Mouse (Mus musculus) heart, postnatal 0 days (tissue): ENCODE data around the gene 6430548M08Rik. TPM values are rescaled to one million over a fixed set of nuclear protein-coding genes. Genes with fewer than 3 reads are reported as not detected.

Experiments used
- ATAC-seq: fragments of 200-750 bp; cut with Nextera tagmentation; 2 replicates; pipeline ENCODE4 v1.8.0; 2017; ENCODE audit warnings: low read depth, moderate number of reproducible peaks, moderate library complexity; ENCODE audit not compliant: insufficient read depth
- DNase-seq: peaks from one replicate; pipeline ENCODE4 v3.0.0-alpha.2; 2016; ENCODE audit warnings: low spot score
- H3K27ac ChIP-seq: fragments of 300-500 bp; sonication (generic); 2 replicates; pipeline ENCODE4 v1.5.1; 2014; ENCODE audit warnings: low read depth, mild to moderate bottlenecking
- H3K27me3 ChIP-seq: fragments of 300-500 bp; sonication (generic); 2 replicates; pipeline ENCODE4 v1.6.1; 2014; ENCODE audit warnings: low read length, mixed read lengths; ENCODE audit not compliant: control insufficient read depth, insufficient read depth
- H3K36me3 ChIP-seq: fragments of 300-500 bp; sonication (generic); replicated peaks from 2 replicates; pipeline ENCODE4 v1.6.1; 2014; ENCODE audit warnings: low read length, mixed read lengths; ENCODE audit not compliant: control insufficient read depth, insufficient read depth
- H3K4me1 ChIP-seq: fragments of 300-500 bp; sonication (generic); 2 replicates; pipeline ENCODE4 v1.6.1; 2014; ENCODE audit warnings: antibody characterized with exemption; ENCODE audit not compliant: control insufficient read depth, insufficient read depth
- H3K4me2 ChIP-seq: fragments of 300-500 bp; sonication (generic); 2 replicates; pipeline ENCODE4 v1.6.1; 2014; ENCODE audit warnings: low read depth, mild to moderate bottlenecking, low read length, moderate library complexity
- H3K4me3 ChIP-seq: fragments of 300-500 bp; sonication (generic); 2 replicates; pipeline ENCODE4 v1.5.1; 2014; ENCODE audit warnings: low read depth, low read length
- H3K9ac ChIP-seq: fragments of 300-500 bp; sonication (generic); replicated peaks from 2 replicates; pipeline ENCODE4 v1.6.1; 2014; ENCODE audit warnings: low read depth, low read length, mixed read lengths
- H3K9me3 ChIP-seq: fragments of 300-500 bp; sonication (generic); replicated peaks from 2 replicates; pipeline ENCODE4 v1.6.1; 2016; ENCODE audit warnings: low read length; ENCODE audit not compliant: control insufficient read depth
- CTCF ChIP-seq: IDR thresholded peaks from 2 replicates; pipeline ENCODE4 v1.5.1; 2016; ENCODE audit warnings: antibody characterized with exemption, control low read depth, low read depth
- EP300 ChIP-seq: IDR thresholded peaks from 2 replicates; pipeline ENCODE4 v1.6.1; 2016; ENCODE audit warnings: antibody characterized with exemption, low read depth
- WGBS: fragments of 180-500 bp; shearing (Covaris S2); extraction: QIAGEN DNeasy Blood & Tissue Kit; methylation state at CpG from one replicate; pipeline ENCODE4 v1.1.7; 2014; 5-methylcytosine and 5-hydroxymethylcytosine counted together
- polyA plus RNA-seq: library from polyadenylated mRNA; unstranded; fragments of >200 nt; fragmentation: Nextera tagmentation; extraction: Ambion mirVana; gene quantifications from 2 replicates; pipeline ENCODE4 v1.2.1, GENCODE M21; 2015
- total RNA-seq: library from RNA; depleted of rRNA; stranded (reverse); fragments of >200 nt; gene quantifications from 2 replicates; pipeline ENCODE4 v1.2.3, GENCODE M21; 2014; ENCODE audit warnings: low replicate concordance

6430548M08Rik gene
- total and polyA plus RNA-seq, 2 experiments from 2014 or later: 8.4 to 14.5 TPM

- Histone ChIP-seq H3K4me2 (no peak overlapping the region), H3K27me3 (no peaks in the 10 kb centered on the region), H3K9me3 (no peaks in the 10 kb centered on the region), H3K9ac (no peak overlapping the region), H3K4me1 (peaks cover 48% of the 10 kb centered on the region), H3K36me3 (no peaks in the 10 kb centered on the region), H3K4me3 (no peak overlapping the region), H3K27ac (no peak overlapping the region)
- TF ChIP-seq CTCF (no peak), EP300 (no peak)
- WGBS: 60% methylated on average over 7 of the region's 7 CpGs
- ATAC-seq (no peak), DNase-seq (no peak)
Measured at GRCm38 (mm10) chr8:120116600-120116999, 2.6 kb downstream of the 6430548M08Rik start.

- 44% methylated on average over 9 of the region's 9 CpGs for WGBS
Measured at GRCm38 (mm10) chr8:120118162-120118561, 4.2 kb downstream of the 6430548M08Rik start.

GRCm38 (mm10) chr8:120118847-120119246, 4.9 kb downstream of the 6430548M08Rik start:
- H3K4me3 ChIP-seq: no peak overlapping the region
- ATAC-seq (no peak), DNase-seq (no peak)
- H3K9ac ChIP-seq: no peak overlapping the region
- H3K4me2 ChIP-seq: no peak overlapping the region
- H3K27me3 ChIP-seq: no peaks in the 10 kb centered on the region
- TF ChIP-seq CTCF (no peak), EP300 (no peak)
- WGBS: 64% methylated on average over 5 of the region's 5 CpGs
- no peaks in the 10 kb centered on the region for H3K9me3 ChIP-seq
- H3K27ac ChIP-seq: peak overlapping the region; percentile 54; the same call in 1 of the 2 replicates
- peaks cover 50% of the 10 kb centered on the region for H3K4me1 ChIP-seq
- no peaks in the 10 kb centered on the region for H3K36me3 ChIP-seq

More at GRCm38 (mm10) chr8:120118162-120118561, 4.2 kb downstream of the 6430548M08Rik start:
- no peaks in the 10 kb centered on the region for H3K9me3 ChIP-seq
- TF ChIP-seq EP300 (no peak), CTCF (no peak)
- H3K9ac ChIP-seq: no peak overlapping the region
- ATAC-seq (no peak), DNase-seq (no peak)
- no peak overlapping the region for H3K27ac ChIP-seq
- no peaks in the 10 kb centered on the region for H3K27me3 ChIP-seq
- H3K4me1 ChIP-seq: peaks cover 52% of the 10 kb centered on the region
- H3K4me2 ChIP-seq: no peak overlapping the region
- no peak overlapping the region for H3K4me3 ChIP-seq
- no peaks in the 10 kb centered on the region for H3K36me3 ChIP-seq

- peak overlapping the region; percentile 54 for H3K27ac ChIP-seq
- no peaks in the 10 kb centered on the region for H3K27me3 ChIP-seq
- 0 out of 2 replicates have a peak overlapping the region, but pooled peaks have one; percentile 28 for H3K9ac ChIP-seq
- 35% methylated on average over 3 of the region's 3 CpGs for WGBS
- no peak for TF ChIP-seq CTCF
- no peak for TF ChIP-seq EP300
- H3K4me2 ChIP-seq: no peak overlapping the region
- no peak overlapping the region for H3K4me3 ChIP-seq
- DNase-seq (no peak), ATAC-seq (no peak)
- no peaks in the 10 kb centered on the region for H3K36me3 ChIP-seq
- no peaks in the 10 kb centered on the region for H3K9me3 ChIP-seq
- peaks cover 50% of the 10 kb centered on the region for H3K4me1 ChIP-seq
Measured at GRCm38 (mm10) chr8:120119429-120119828, 5.5 kb downstream of the 6430548M08Rik start.

GRCm38 (mm10) chr8:120119931-120120330, 6.0 kb downstream of the 6430548M08Rik start:
- H3K36me3 ChIP-seq: no peaks in the 10 kb centered on the region
- no peak for TF ChIP-seq EP300
- TF ChIP-seq CTCF: no peak
- WGBS: 23% methylated on average over 6 of the region's 6 CpGs
- no peaks in the 10 kb centered on the region for H3K9me3 ChIP-seq
- 0 out of 2 replicates have a peak overlapping the region, but pooled peaks have one; percentile 28 for H3K9ac ChIP-seq
- no peaks in the 10 kb centered on the region for H3K27me3 ChIP-seq
- H3K27ac ChIP-seq: peak overlapping the region; percentile 54
- H3K4me3 ChIP-seq: no peak overlapping the region
- peaks cover 54% of the 10 kb centered on the region for H3K4me1 ChIP-seq
- 0 out of 2 replicates have a peak overlapping the region, but pooled peaks have one; percentile 0 for H3K4me2 ChIP-seq
- peak; percentile 62; the same call in 1 of the 2 replicates for ATAC-seq
- peak; percentile 79 for DNase-seq

- Histone ChIP-seq H3K9ac (no peak overlapping the region), H3K9me3 (no peaks in the 10 kb centered on the region), H3K27ac (peak overlapping the region; percentile 49; the same call in 1 of the 2 replicates), H3K27me3 (no peaks in the 10 kb centered on the region), H3K4me2 (peak overlapping the region; percentile 22; the same call in 1 of the 2 replicates), H3K4me3 (no peak overlapping the region), H3K36me3 (no peaks in the 10 kb centered on the region), H3K4me1 (peaks cover 60% of the 10 kb centered on the region)
- 0 out of 2 replicates have a peak, but pooled peaks have one; percentile 20 for ATAC-seq
- DNase-seq: peak; percentile 45
- 38% methylated on average over 5 of the region's 5 CpGs for WGBS
- no peak for TF ChIP-seq EP300
Measured at GRCm38 (mm10) chr8:120120951-120121350, 7.0 kb downstream of the 6430548M08Rik start.
